Mouse (Mus musculus): Measurements from ENCODE around the gene Lck.

DNA sequence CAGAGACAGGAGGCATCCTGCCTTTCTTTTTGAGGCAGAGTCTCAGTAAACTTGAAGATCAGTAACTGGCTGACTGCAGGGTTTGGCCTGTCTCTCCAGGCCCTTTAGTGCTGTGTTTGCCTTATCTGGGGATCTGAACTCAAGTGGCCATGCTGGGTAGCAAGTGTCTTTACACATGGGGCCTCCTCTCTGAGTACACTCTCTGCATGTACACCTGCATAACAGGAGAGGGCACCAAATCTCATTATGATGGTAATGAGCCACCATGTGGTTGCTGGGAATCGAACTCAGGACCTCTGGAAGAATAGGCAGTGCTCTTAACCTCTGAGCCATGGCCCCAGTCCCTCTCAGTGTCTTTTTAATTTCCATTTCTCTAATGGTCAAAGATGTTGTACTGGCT, 8.8 kb upstream of the Lck start:
- TF ChIP-seq GATA1 (IDR thresholded peaks at IDR 0.05; ENCODE audit: low read length) = peak; percentile 43
- no peak for TF ChIP-seq TAL1 (IDR thresholded peaks at IDR 0.05; ENCODE audit: low read length)
